ENCODE assay signal across 9 mouse cellular contexts in the genomic region with DNA sequence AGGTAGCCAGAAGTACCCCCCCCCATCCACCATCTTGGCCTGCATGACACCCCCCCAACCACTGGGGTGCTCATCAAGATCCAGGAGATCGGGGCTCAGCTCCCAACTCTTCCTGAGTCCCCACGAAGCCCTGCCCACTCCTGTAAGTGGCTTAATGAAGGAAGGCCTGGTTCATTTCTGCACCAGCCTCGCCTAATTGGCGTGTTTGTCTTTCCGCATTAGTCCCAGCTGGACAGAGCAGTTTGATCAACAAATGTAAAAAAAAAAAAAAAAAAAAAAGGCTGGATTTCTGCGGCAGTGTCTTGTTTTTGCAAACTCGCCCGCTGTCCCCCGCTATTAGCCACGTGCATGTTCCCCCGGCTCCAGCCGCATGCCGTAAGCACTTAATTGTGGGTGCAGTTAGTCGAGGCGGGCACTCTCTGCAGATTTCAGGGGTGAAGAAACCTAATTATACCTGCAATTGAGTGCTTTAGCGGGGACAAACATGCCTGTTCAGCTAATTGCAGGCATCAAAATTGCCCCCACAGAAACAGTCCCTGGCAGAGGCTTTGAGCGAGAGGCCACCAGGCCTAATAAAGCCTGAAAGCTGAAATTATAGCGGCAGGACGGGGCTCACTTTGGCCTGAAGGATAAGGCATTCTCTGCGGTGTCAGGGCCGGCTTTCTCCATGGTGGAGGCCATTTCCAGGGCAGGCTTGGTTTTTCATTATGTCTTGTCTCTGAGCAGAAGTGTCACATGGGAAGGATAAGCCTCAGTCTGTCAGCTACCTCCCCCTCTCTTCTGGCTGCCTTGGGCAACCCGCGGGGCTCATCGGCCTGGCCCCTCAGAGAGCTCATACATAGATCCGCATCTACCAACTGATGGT.
DNase-seq lines count a peak whose midpoint lies in the region; ATAC-seq and TF ChIP-seq lines count a peak whose summit lies in the region.
"Had no signal": no experiment of that assay in that cellular context is flagged by ENCODE, and none has a peak within 500 bp of the region (broad histone marks: within the 10 kb centered on the region; RNA-seq: fewer than 3 reads in every experiment).

No protein-coding gene starts in this region.

- H3K27me3 ChIP-seq in intestine, embryonic 15.5 days (replicated peaks): peaks cover 4% of the 10 kb centered on the region; the same call in 1 of the 2 replicates
- H3K27me3 ChIP-seq in intestine, postnatal 0 days (replicated peaks; ENCODE audit: control insufficient read depth, insufficient read depth, low read length): no peaks in the 10 kb centered on the region
- no peaks in the 10 kb centered on the region for H3K27me3 ChIP-seq in forebrain, embryonic 13.5 days
- peaks cover 17% of the 10 kb centered on the region for H3K27me3 ChIP-seq in limb, embryonic 12.5 days
- H3K27me3 ChIP-seq in neural tube, embryonic 14.5 days (ENCODE audit: control insufficient read depth, insufficient read depth, low read length): no peaks in the 10 kb centered on the region

- H3K4me1 ChIP-seq in intestine, embryonic 15.5 days (replicated peaks): peaks cover 39% of the 10 kb centered on the region
- peaks cover 8% of the 10 kb centered on the region; the same call in 1 of the 2 replicates for H3K4me1 ChIP-seq in intestine, postnatal 0 days (replicated peaks; ENCODE audit: control insufficient read depth, insufficient read depth, low read length)
- H3K4me1 ChIP-seq in forebrain, embryonic 13.5 days: peaks cover 64% of the 10 kb centered on the region
- H3K4me1 ChIP-seq in limb, embryonic 12.5 days (replicated peaks): peaks cover 44% of the 10 kb centered on the region
- peaks cover 27% of the 10 kb centered on the region for H3K4me1 ChIP-seq in neural tube, embryonic 14.5 days (ENCODE audit: control insufficient read depth, insufficient read depth, low read length)

- H3K27ac ChIP-seq in intestine, embryonic 15.5 days: peak overlapping the region; percentile 46; the same call in 1 of the 2 replicates
- H3K27ac ChIP-seq in intestine, postnatal 0 days (ENCODE audit: low read depth, low read length): no peak overlapping the region
- peak overlapping the region; percentile 89 for H3K27ac ChIP-seq in forebrain, embryonic 13.5 days
- H3K27ac ChIP-seq in limb, embryonic 12.5 days: peak overlapping the region; percentile 50
- peak overlapping the region; percentile 69 for H3K27ac ChIP-seq in neural tube, embryonic 14.5 days (ENCODE audit: low read depth, low read length)

- H3K4me2 ChIP-seq in intestine, embryonic 15.5 days (replicated peaks): no peak overlapping the region
- no peak overlapping the region for H3K4me2 ChIP-seq in intestine, postnatal 0 days (replicated peaks; ENCODE audit: low read depth)
- H3K4me2 ChIP-seq in forebrain, embryonic 13.5 days: 0 out of 2 replicates have a peak overlapping the region, but pooled peaks have one; percentile 5
- no peak overlapping the region for H3K4me2 ChIP-seq in limb, embryonic 12.5 days
- H3K4me2 ChIP-seq in neural tube, embryonic 14.5 days (ENCODE audit: low read depth, low read length): no peak overlapping the region

- TF ChIP-seq CTCF in intestine, postnatal 0 days (IDR thresholded peaks at IDR 0.05; ENCODE audit: low read depth): no peak

- ATAC-seq in intestine, embryonic 15.5 days: no peak
- ATAC-seq in intestine, postnatal 0 days: no peak
- ATAC-seq in forebrain, embryonic 13.5 days: peak; percentile 50
- no peak for ATAC-seq in limb, embryonic 12.5 days (ENCODE audit: insufficient number of reproducible peaks, insufficient read depth, low FRiP score, low TSS enrichment, low read depth)
- ATAC-seq in neural tube, embryonic 14.5 days (ENCODE audit: low read depth): no peak
- no peak for ATAC-seq in activated CD4-positive, CD25-positive, alpha-beta regulatory T cell, adult 4 months

- 59% methylated on average over 25 of the region's 25 CpGs for WGBS in intestine, embryonic 15.5 days
- WGBS in intestine, postnatal 0 days: 65% methylated on average over 25 of the region's 25 CpGs
- 9% methylated on average over 25 of the region's 25 CpGs for WGBS in forebrain, embryonic 13.5 days
- WGBS in limb, embryonic 12.5 days: 22% methylated on average over 25 of the region's 25 CpGs
- 22% methylated on average over 25 of the region's 25 CpGs for WGBS in neural tube, embryonic 14.5 days

- H3K36me3 ChIP-seq in intestine, embryonic 15.5 days: no peaks in the 10 kb centered on the region
- no peaks in the 10 kb centered on the region for H3K36me3 ChIP-seq in intestine, postnatal 0 days (ENCODE audit: control insufficient read depth, insufficient read depth)
- H3K36me3 ChIP-seq in forebrain, embryonic 13.5 days (ENCODE audit: poor library complexity, severe bottlenecking): no peaks in the 10 kb centered on the region
- H3K36me3 ChIP-seq in limb, embryonic 12.5 days: no peaks in the 10 kb centered on the region
- no peaks in the 10 kb centered on the region for H3K36me3 ChIP-seq in neural tube, embryonic 14.5 days (ENCODE audit: control insufficient read depth, insufficient read depth, low read length)

- H3K4me3 ChIP-seq in intestine, embryonic 15.5 days (replicated peaks): no peak overlapping the region
- no peak overlapping the region for H3K4me3 ChIP-seq in intestine, postnatal 0 days (ENCODE audit: low read depth, low read length)
- H3K4me3 ChIP-seq in forebrain, embryonic 13.5 days: no peak overlapping the region
- no peak overlapping the region for H3K4me3 ChIP-seq in limb, embryonic 12.5 days (replicated peaks)
- H3K4me3 ChIP-seq in neural tube, embryonic 14.5 days (ENCODE audit: low read depth, low read length): no peak overlapping the region

- H3K9me3 ChIP-seq in intestine, embryonic 15.5 days: no peaks in the 10 kb centered on the region
- H3K9me3 ChIP-seq in intestine, postnatal 0 days (ENCODE audit: control insufficient read depth): no peaks in the 10 kb centered on the region
- no peaks in the 10 kb centered on the region for H3K9me3 ChIP-seq in forebrain, embryonic 13.5 days (replicated peaks)
- H3K9me3 ChIP-seq in limb, embryonic 12.5 days: no peaks in the 10 kb centered on the region
- no peaks in the 10 kb centered on the region for H3K9me3 ChIP-seq in neural tube, embryonic 14.5 days (ENCODE audit: control insufficient read depth, low read length)

- DNase-seq in kidney, adult 11 months: no peak
- DNase-seq in heart, postnatal 4 days: no peak
- DNase-seq: B cell, adult 2 months had no signal

- H3K9ac ChIP-seq in intestine, embryonic 15.5 days: no peak overlapping the region
- H3K9ac ChIP-seq in intestine, postnatal 0 days (ENCODE audit: low read depth, low read length): no peak overlapping the region
- H3K9ac ChIP-seq in forebrain, embryonic 13.5 days: peak overlapping the region; percentile 45
- no peak overlapping the region for H3K9ac ChIP-seq in limb, embryonic 12.5 days (replicated peaks)
- H3K9ac ChIP-seq in neural tube, embryonic 14.5 days (replicated peaks; ENCODE audit: low read depth, low read length): no peak overlapping the region
